Mouse (Mus musculus) left cerebral cortex, adult 9 months (tissue): ENCODE data around the gene Dqx1.

Source experiments
- DNase-seq, 2 experiments: peaks; one replicate each; pipeline ENCODE4 v3.0.0; 2022; ENCODE audit warnings: low spot score in 2 of 2

Gene Dqx1

GRCm38 (mm10) chr6:83070311-83071219, 12.9 kb downstream of the Dqx1 start:
- DNase-seq, result no peak

- DNase-seq, result no peak
Measured at GRCm38 (mm10) chr6:83071220-83071619, 13.6 kb downstream of the Dqx1 start.

- DNase-seq, result no peak
Measured at GRCm38 (mm10) chr6:83074979-83075378, 17.3 kb downstream of the Dqx1 start.

GRCm38 (mm10) chr6:83077630-83078323, 20.1 kb downstream of the Dqx1 start, which contains the start of gene Pcgf1:
TSS of gene Pcgf1 (plus strand) at chr6:83077869.
- DNase-seq, result peak in 1 of 2 experiments; percentile 49

- DNase-seq, result peak; percentile 93 to 99
Measured at GRCm38 (mm10) chr6:83078324-83078858, 20.7 kb downstream of the Dqx1 start.

GRCm38 (mm10) chr6:83080210-83080609, 22.6 kb downstream of the Dqx1 start:
- no peak for DNase-seq

GRCm38 (mm10) chr6:83083497-83083896, 25.9 kb downstream of the Dqx1 start:
- DNase-seq, result no peak

- DNase-seq, result no peak
Measured at GRCm38 (mm10) chr6:83084477-83084876, 26.8 kb downstream of the Dqx1 start.

- no peak for DNase-seq
Measured at GRCm38 (mm10) chr6:83086121-83087035, 28.7 kb downstream of the Dqx1 start, which contains the start of gene Lbx2. TSS of gene Lbx2 (plus strand) at chr6:83086367.

GRCm38 (mm10) chr6:83087205-83087925, 29.7 kb downstream of the Dqx1 start:
- DNase-seq, result no peak

- DNase-seq, result no peak
Measured at GRCm38 (mm10) chr6:83087926-83088260, 30.2 kb downstream of the Dqx1 start.

GRCm38 (mm10) chr6:83092416-83093127, 34.9 kb downstream of the Dqx1 start:
- DNase-seq, result no peak

- DNase-seq, result no peak
Measured at GRCm38 (mm10) chr6:83095968-83096367, 38.3 kb downstream of the Dqx1 start.

- DNase-seq, result no peak
Measured at GRCm38 (mm10) chr6:83098411-83098810, 40.8 kb downstream of the Dqx1 start.

GRCm38 (mm10) chr6:83101316-83101687, 43.7 kb downstream of the Dqx1 start, which contains the start of the genes Ccdc142 and Gm42688:
TSS of gene Ccdc142 (plus strand) at chr6:83101601.
TSS of gene Gm42688 (plus strand) at chr6:83101617.
- peak; percentile 81 to 93 for DNase-seq

GRCm38 (mm10) chr6:83101688-83102556, 44.3 kb downstream of the Dqx1 start:
- peak in 1 of 2 experiments; percentile 43 for DNase-seq

- no peak for DNase-seq
Measured at GRCm38 (mm10) chr6:83103130-83103650, 45.5 kb downstream of the Dqx1 start.

- DNase-seq, result peak in 1 of 2 experiments; percentile 34
Measured at GRCm38 (mm10) chr6:83104158-83104557, 46.5 kb downstream of the Dqx1 start.
